Mouse (Mus musculus) testis, adult 2 months (tissue): ENCODE data around the gene Nab1. TPM values are rescaled to one million over a fixed set of nuclear protein-coding genes. Genes with fewer than 3 reads are reported as not detected.

Experiments used
- H3K27ac ChIP-seq: fragments of 200-500 bp; 2 replicates; pipeline ENCODE4 v1.5.1; 2012; ENCODE audit warnings: low read depth, low read length; ENCODE audit not compliant: control insufficient read depth, insufficient read depth
- H3K27me3 ChIP-seq: fragments of 200-500 bp; 2 replicates; pipeline ENCODE4 v1.6.1; 2012; ENCODE audit warnings: mild to moderate bottlenecking, low read length, moderate library complexity; ENCODE audit not compliant: control insufficient read depth, insufficient read depth
- H3K36me3 ChIP-seq: fragments of 200-500 bp; 2 replicates; pipeline ENCODE4 v1.6.1; 2012; ENCODE audit warnings: mild to moderate bottlenecking, low read length; ENCODE audit not compliant: control insufficient read depth, insufficient read depth
- H3K4me1 ChIP-seq: fragments of 200-500 bp; 2 replicates; pipeline ENCODE4 v1.6.1; 2012; ENCODE audit warnings: low read length; ENCODE audit not compliant: control insufficient read depth, insufficient read depth
- H3K4me3 ChIP-seq: fragments of 200-500 bp; 2 replicates; pipeline ENCODE4 v1.5.1; 2012; ENCODE audit warnings: low read depth, mild to moderate bottlenecking, low read length, moderate library complexity, mixed read lengths; ENCODE audit not compliant: control insufficient read depth
- CTCF ChIP-seq: fragments of 200-500 bp; IDR thresholded peaks from 2 replicates; pipeline ENCODE4 v1.5.1; 2012; ENCODE audit warnings: low read depth, mild to moderate bottlenecking, inconsistent platforms, low read length, moderate library complexity; ENCODE audit not compliant: control insufficient read depth, insufficient read depth, insufficient replicate concordance
- POLR2A ChIP-seq: fragments of 200-500 bp; IDR thresholded peaks from 2 replicates; pipeline ENCODE4 v1.6.1; 2012; ENCODE audit warnings: low read depth, mild to moderate bottlenecking, inconsistent platforms, low read length, moderate library complexity; ENCODE audit not compliant: control insufficient read depth
- polyA plus RNA-seq: library from polyadenylated mRNA; depleted of rRNA; stranded (reverse); fragments of >200 nt; gene quantifications from 2 replicates; pipeline ENCODE4 v1.2.3, GENCODE M21; 2012

Gene Nab1
- polyA plus RNA-seq, 1 experiment = 3.0 TPM

- Histone ChIP-seq H3K4me3 (no peak overlapping the region), H3K4me1 (no peaks in the 10 kb centered on the region), H3K27ac (no peak overlapping the region), H3K27me3 (no peaks in the 10 kb centered on the region), H3K36me3 (no peaks in the 10 kb centered on the region)
- TF ChIP-seq CTCF (no peak), POLR2A (no peak)
Measured at GRCm38 (mm10) chr1:52470811-52471489, 29.5 kb downstream of the Nab1 start.

- H3K27ac ChIP-seq = no peak overlapping the region
- H3K4me1 ChIP-seq = no peaks in the 10 kb centered on the region
- TF ChIP-seq POLR2A (no peak), CTCF (no peak)
- H3K4me3 ChIP-seq = no peak overlapping the region
- H3K27me3 ChIP-seq = no peaks in the 10 kb centered on the region
- H3K36me3 ChIP-seq = no peaks in the 10 kb centered on the region
Measured at GRCm38 (mm10) chr1:52470326-52470725, 30.2 kb downstream of the Nab1 start.

- Histone ChIP-seq H3K27me3 (no peaks in the 10 kb centered on the region), H3K36me3 (no peaks in the 10 kb centered on the region), H3K27ac (no peak overlapping the region), H3K4me1 (no peaks in the 10 kb centered on the region), H3K4me3 (no peak overlapping the region)
- TF ChIP-seq POLR2A (no peak), CTCF (no peak)
Measured at GRCm38 (mm10) chr1:52466518-52467120, 33.9 kb downstream of the Nab1 start.

GRCm38 (mm10) chr1:52465830-52466229 is 34.6 kb downstream of the Nab1 start:
- Histone ChIP-seq H3K4me3 (no peak overlapping the region), H3K36me3 (no peaks in the 10 kb centered on the region), H3K4me1 (no peaks in the 10 kb centered on the region), H3K27me3 (no peaks in the 10 kb centered on the region), H3K27ac (no peak overlapping the region)
- TF ChIP-seq CTCF (no peak), POLR2A (no peak)

GRCm38 (mm10) chr1:52465264-52465663 is 35.2 kb downstream of the Nab1 start:
- H3K4me3 ChIP-seq = no peak overlapping the region
- TF ChIP-seq CTCF (no peak), POLR2A (no peak)
- no peaks in the 10 kb centered on the region for H3K4me1 ChIP-seq
- no peaks in the 10 kb centered on the region for H3K36me3 ChIP-seq
- H3K27ac ChIP-seq = no peak overlapping the region
- no peaks in the 10 kb centered on the region for H3K27me3 ChIP-seq

- Histone ChIP-seq H3K4me3 (no peak overlapping the region), H3K27ac (no peak overlapping the region), H3K4me1 (no peaks in the 10 kb centered on the region), H3K27me3 (no peaks in the 10 kb centered on the region), H3K36me3 (no peaks in the 10 kb centered on the region)
- TF ChIP-seq POLR2A (no peak), CTCF (no peak)
Measured at GRCm38 (mm10) chr1:52463305-52463704, 37.2 kb downstream of the Nab1 start.

GRCm38 (mm10) chr1:52456571-52456970 is 43.9 kb downstream of the Nab1 start:
- no peaks in the 10 kb centered on the region for H3K4me1 ChIP-seq
- no peaks in the 10 kb centered on the region for H3K36me3 ChIP-seq
- TF ChIP-seq CTCF = no peak
- no peak for TF ChIP-seq POLR2A
- H3K27me3 ChIP-seq = no peaks in the 10 kb centered on the region
- no peak overlapping the region for H3K27ac ChIP-seq
- H3K4me3 ChIP-seq = no peak overlapping the region

- Histone ChIP-seq H3K4me3 (no peak overlapping the region), H3K27ac (no peak overlapping the region), H3K4me1 (no peaks in the 10 kb centered on the region), H3K36me3 (no peaks in the 10 kb centered on the region), H3K27me3 (no peaks in the 10 kb centered on the region)
- TF ChIP-seq CTCF (no peak), POLR2A (no peak)
Measured at GRCm38 (mm10) chr1:52454509-52455001, 45.9 kb downstream of the Nab1 start.
